Mouse (Mus musculus) lung, postnatal 0 days (tissue): ENCODE data around the gene Pth2.

Experiments
- CTCF ChIP-seq: IDR thresholded peaks from 2 replicates; pipeline ENCODE4 v1.5.1; 2016; ENCODE audit warnings: antibody characterized with exemption, mild to moderate bottlenecking
- EP300 ChIP-seq: IDR thresholded peaks from 2 replicates; pipeline ENCODE4 v1.6.1; 2016; ENCODE audit warnings: antibody characterized with exemption, mild to moderate bottlenecking, control low read depth

- TF ChIP-seq EP300, result no peak
- TF ChIP-seq CTCF, result no peak
Observed at GRCm38 (mm10) chr7:45145460-45145859, 35.3 kb upstream of the Pth2 start.
